Mouse (Mus musculus): ENCODE measurements around the gene Tarbp1.

Tarbp1 gene

GRCm38 (mm10) chr8:126474299-126475187 lies at the start of gene Tarbp1:
TSS of gene Tarbp1 (minus strand) at chr8:126475065.
- peak; percentile 91 for DNase-seq (ENCODE audit: low spot score)

- no peak for DNase-seq (ENCODE audit: low spot score)
Measured at GRCm38 (mm10) chr8:126524233-126524985, 49.5 kb upstream of the Tarbp1 start.

GRCm38 (mm10) chr8:126523060-126523574 lies 48.3 kb upstream of the Tarbp1 start:
- no peak for DNase-seq (ENCODE audit: low spot score)

GRCm38 (mm10) chr8:126519447-126519975 lies 44.6 kb upstream of the Tarbp1 start:
- no peak for DNase-seq (ENCODE audit: low spot score)

- peak; percentile 6 for DNase-seq (ENCODE audit: low spot score)
Measured at GRCm38 (mm10) chr8:126516620-126517577, 42.0 kb upstream of the Tarbp1 start.

- DNase-seq (ENCODE audit: low spot score): no peak
Measured at GRCm38 (mm10) chr8:126514011-126514964, 39.4 kb upstream of the Tarbp1 start.

- DNase-seq (ENCODE audit: low spot score): no peak
Measured at GRCm38 (mm10) chr8:126510866-126511265, 36.0 kb upstream of the Tarbp1 start.

GRCm38 (mm10) chr8:126509635-126510034 lies 34.8 kb upstream of the Tarbp1 start:
- DNase-seq (ENCODE audit: low spot score): no peak

- no peak for DNase-seq (ENCODE audit: low spot score)
Measured at GRCm38 (mm10) chr8:126508871-126509586, 34.2 kb upstream of the Tarbp1 start.

- no peak for DNase-seq (ENCODE audit: low spot score)
Measured at GRCm38 (mm10) chr8:126508221-126508620, 33.4 kb upstream of the Tarbp1 start.

- DNase-seq (ENCODE audit: low spot score): no peak
Measured at GRCm38 (mm10) chr8:126504492-126505182, 29.8 kb upstream of the Tarbp1 start.

- no peak for DNase-seq (ENCODE audit: low spot score)
Measured at GRCm38 (mm10) chr8:126502722-126503121, 27.9 kb upstream of the Tarbp1 start.

- DNase-seq (ENCODE audit: low spot score): no peak
Measured at GRCm38 (mm10) chr8:126499371-126499770, 24.5 kb upstream of the Tarbp1 start.

GRCm38 (mm10) chr8:126498465-126498864 lies 23.6 kb upstream of the Tarbp1 start:
- DNase-seq (ENCODE audit: low spot score): no peak

GRCm38 (mm10) chr8:126497541-126498428 lies 22.9 kb upstream of the Tarbp1 start:
- DNase-seq (ENCODE audit: low spot score): peak; percentile 94

GRCm38 (mm10) chr8:126496915-126497314 lies 22.1 kb upstream of the Tarbp1 start:
- no peak for DNase-seq (ENCODE audit: low spot score)

- no peak for DNase-seq (ENCODE audit: low spot score)
Measured at GRCm38 (mm10) chr8:126495461-126495860, 20.6 kb upstream of the Tarbp1 start.

All from T-cell, adult 2 months (primary cell).